Mouse (Mus musculus): ENCODE results near the gene Pole.

DNA sequence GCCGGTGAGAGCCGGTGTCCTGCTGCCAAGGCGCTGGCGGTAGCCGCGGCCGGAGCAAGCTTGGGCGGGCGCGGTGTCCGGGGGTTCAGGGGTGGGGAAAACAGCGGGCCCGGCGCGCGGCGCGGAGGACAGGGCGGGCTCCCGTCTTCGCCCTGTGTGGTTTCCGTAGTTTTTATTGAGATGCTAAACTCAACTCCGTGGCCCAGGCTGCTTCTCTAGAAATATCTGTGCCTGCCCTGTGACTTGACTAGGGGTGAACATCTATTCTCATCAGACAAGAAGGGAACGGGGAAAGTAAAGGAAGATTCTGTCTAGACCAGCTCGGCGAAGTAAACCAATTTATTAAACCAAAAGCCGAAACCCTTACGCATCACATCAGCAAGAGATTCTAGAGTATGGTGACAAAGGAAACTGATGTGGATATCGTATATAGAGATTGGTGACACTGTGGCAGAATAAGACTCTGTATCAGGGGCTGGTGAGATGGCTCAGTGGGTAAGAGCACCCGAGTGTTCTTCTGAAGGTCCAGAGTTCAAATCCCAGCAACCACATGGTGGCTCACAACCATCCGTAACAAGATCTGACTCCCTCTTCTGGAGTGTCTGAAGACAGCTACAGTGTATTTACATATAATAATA lies 459 bp downstream of the Pole start:
- TF ChIP-seq CTCF (IDR thresholded peaks at IDR 0.05; ENCODE audit: low read depth) (no peak), EP300 (IDR thresholded peaks at IDR 0.05; ENCODE audit: low read depth) (no peak)
